Mouse (Mus musculus): Measurements from ENCODE around the gene Znrf1. TPM values are rescaled to one million over a fixed set of nuclear protein-coding genes. Genes with fewer than 3 reads are reported as not detected.

The Znrf1 gene
- total and polyA plus RNA-seq, 2 experiments from 2014 or later, result 113 to 225 TPM

DNA sequence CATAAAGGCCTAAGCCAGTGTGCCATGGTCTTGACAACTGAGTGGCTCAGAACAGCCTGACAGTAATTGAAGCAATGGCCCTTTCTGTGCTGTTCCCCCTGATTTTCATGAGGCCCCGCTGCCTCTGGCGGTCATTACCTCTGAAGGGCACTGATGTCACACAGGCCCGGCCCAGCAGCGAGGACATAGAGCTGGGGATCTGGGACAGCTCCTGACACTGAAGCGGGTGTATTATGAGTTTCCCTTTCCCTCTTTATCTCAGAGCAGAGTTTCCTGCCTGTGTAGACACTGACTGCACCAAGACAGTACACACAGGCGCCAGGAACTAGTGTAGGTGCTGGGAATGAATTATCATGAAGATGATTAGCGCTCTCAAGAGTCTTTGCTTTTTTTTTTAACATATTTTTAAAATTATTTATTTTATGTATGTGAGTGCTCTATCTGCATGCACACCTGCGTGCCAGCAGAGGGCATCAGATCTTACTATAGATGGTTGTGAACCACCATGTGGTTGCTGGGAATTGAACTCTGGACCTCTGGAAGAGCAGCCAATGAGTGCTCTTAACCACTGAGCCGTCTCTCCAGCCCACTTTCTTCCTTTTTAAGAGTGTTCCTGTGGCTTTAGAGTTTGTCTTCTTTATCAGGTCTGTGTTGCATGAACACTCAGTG, 7.9 kb downstream of the Znrf1 start:
- Histone ChIP-seq H3K4me2 (ENCODE audit: low read depth) (no peak overlapping the region), H3K36me3 (ENCODE audit: insufficient read depth) (no peaks in the 10 kb centered on the region), H3K9ac (no peak overlapping the region), H3K9me3 (ENCODE audit: low read length) (no peaks in the 10 kb centered on the region), H3K4me3 (ENCODE audit: low read depth, low read length) (no peak overlapping the region), H3K4me1 (ENCODE audit: insufficient read depth) (peaks cover 17% of the 10 kb centered on the region; the same call in 1 of the 2 replicates), H3K27me3 (ENCODE audit: insufficient read depth, low read length) (no peaks in the 10 kb centered on the region), H3K27ac (ENCODE audit: low read depth, low read length) (no peak overlapping the region)
- DNase-seq, result no peak
- no peak; the same call in 1 of the 2 replicates for ATAC-seq
- 85% methylated on average over 9 of the region's 9 CpGs for whole genome bisulfite sequencing
- no peak for TF ChIP-seq CTCF (IDR thresholded peaks at IDR 0.05; ENCODE audit: low read depth)

DNA sequence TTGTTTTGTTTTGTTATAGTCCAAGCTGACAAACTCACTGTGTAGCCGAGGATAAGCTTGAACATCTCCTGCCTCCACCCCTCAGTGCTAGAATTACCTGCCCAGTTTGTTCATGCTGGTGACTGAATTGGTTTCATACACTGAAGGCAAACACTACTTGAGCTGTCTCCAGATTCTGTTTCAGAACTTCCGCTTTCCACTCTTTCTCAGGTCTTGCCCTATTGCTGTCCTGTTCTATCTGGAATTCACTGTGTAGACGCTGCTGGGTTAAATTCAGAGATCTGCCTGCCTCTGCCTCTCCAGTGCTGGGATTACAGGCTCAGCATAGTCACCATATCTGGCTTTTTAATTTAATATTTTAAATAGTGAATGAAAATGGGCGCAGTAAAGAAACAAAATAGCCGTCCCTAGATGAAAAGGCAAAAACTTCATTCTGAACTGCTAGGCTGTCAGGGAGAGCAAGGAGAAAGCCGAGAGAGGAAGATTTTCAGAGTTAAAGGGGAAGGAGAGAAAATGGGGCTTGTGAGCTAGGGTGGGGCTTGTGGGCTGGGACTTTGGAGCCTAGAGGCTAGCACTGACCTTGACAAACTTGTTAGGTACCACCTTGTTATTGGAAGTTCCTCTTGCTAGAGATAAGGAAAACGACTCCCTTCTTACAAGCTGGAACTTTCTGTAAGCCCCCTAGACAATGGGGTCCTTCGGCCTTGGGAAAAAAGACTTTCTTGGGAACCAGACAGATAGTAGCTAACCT, 9.7 kb downstream of the Znrf1 start:
- Histone ChIP-seq H3K4me1 (ENCODE audit: insufficient read depth) (peaks cover 8% of the 10 kb centered on the region; the same call in 1 of the 2 replicates), H3K4me3 (ENCODE audit: low read depth, low read length) (no peak overlapping the region), H3K9ac (no peak overlapping the region), H3K36me3 (ENCODE audit: insufficient read depth) (no peaks in the 10 kb centered on the region), H3K27ac (ENCODE audit: low read depth, low read length) (no peak overlapping the region), H3K27me3 (ENCODE audit: insufficient read depth, low read length) (no peaks in the 10 kb centered on the region), H3K9me3 (ENCODE audit: low read length) (no peaks in the 10 kb centered on the region), H3K4me2 (ENCODE audit: low read depth) (no peak overlapping the region)
- ATAC-seq (no peak), DNase-seq (no peak)
- no peak for TF ChIP-seq CTCF (IDR thresholded peaks at IDR 0.05; ENCODE audit: low read depth)
- 89% methylated on average over 8 of the region's 8 CpGs for WGBS

DNA sequence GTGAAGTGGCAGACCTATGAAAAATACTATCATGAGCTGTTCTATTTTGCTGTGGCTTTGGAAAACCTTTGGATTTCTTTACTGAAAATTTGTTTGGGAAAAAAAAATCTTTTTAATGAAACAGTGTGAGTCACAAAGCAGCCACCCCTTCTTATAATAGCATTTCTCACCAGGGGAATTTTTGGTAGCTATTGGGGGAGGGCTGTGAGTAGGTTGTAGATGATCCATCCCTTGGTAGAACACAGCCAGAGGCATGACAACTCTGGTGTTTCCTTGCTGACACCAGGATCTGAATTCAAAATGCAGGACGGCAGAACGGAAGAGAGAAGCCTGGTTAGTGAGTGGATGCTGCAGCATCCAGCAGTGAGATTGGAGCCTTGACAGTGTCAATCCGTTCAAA, 11.2 kb downstream of the Znrf1 start:
- H3K9me3 ChIP-seq (ENCODE audit: low read length), result no peaks in the 10 kb centered on the region
- no peak overlapping the region for H3K4me3 ChIP-seq (ENCODE audit: low read depth, low read length)
- DNase-seq (no peak), ATAC-seq (no peak)
- no peak overlapping the region for H3K4me2 ChIP-seq (ENCODE audit: low read depth)
- TF ChIP-seq CTCF (IDR thresholded peaks at IDR 0.05; ENCODE audit: low read depth), result no peak
- 0 out of 2 replicates have a peak, but pooled peaks cover 4% of the 10 kb centered on the region for H3K4me1 ChIP-seq (ENCODE audit: insufficient read depth)
- H3K27me3 ChIP-seq (ENCODE audit: insufficient read depth, low read length), result no peaks in the 10 kb centered on the region
- H3K36me3 ChIP-seq (ENCODE audit: insufficient read depth), result no peaks in the 10 kb centered on the region
- 89% methylated on average over 3 of the region's 3 CpGs for WGBS
- H3K27ac ChIP-seq (ENCODE audit: low read depth, low read length), result no peak overlapping the region
- no peak overlapping the region for H3K9ac ChIP-seq

DNA sequence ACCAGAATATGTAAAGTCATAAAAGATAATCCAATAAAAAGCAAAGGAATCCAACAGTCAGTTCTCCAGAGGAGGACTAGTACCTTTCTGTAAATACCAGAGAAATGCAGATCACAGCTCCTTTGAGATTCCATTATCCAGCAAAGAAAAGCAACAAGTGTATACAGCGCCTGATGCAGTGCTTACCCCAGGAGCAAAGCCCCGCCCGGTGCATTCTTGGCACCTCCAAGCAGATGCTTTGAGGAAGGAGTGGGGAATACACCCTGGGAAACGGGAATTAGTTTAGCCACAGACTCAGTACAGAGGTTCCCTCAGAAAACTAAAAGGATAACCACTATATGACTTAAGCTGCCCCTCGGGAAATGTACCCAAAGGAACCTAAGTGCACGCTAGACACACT, 12.3 kb downstream of the Znrf1 start:
- 83% methylated on average over 6 of the region's 6 CpGs for WGBS
- no peak for TF ChIP-seq CTCF (IDR thresholded peaks at IDR 0.05; ENCODE audit: low read depth)
- H3K4me3 ChIP-seq (ENCODE audit: low read depth, low read length), result no peak overlapping the region

DNA sequence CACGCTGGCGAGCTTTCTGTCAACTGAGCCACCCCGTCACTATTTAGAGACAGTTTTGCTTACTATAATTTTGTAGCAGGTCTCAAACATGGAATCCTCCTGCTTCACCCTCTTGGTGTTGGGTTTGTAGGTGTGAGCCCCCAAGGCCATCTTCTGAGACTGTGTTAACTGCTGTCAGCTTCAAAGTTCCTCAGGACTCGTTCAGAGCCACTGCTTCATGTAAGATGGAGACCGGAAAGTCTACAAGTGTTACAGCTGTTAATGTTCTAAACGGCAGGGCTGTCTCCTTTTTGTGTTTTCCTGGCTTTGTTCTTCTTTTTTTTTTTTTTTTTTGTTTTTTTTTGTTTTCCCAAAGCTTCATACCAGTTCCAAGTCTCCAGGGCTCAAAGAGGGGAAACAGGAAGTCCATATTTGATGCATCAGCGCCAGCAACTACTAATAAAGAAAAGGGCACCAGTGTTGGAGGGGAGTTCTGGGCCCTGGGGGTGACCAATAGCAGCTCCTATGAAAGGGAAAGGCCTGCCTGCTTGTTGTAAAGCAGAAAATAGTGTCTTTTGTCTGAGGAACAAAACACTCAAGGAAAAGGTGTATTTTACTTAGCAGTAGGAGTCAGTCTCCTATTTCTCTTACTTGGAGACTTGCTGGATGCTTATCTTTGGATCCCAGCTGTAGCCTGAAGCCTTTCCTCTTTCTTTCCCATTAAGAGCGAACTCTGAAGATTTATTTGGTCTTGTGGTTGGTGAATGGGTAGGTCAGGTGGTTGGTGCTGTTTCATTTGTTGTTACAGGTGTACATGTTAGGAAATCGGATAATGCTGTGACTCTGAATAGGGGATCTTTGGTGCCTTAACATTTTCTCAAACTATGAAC, 14.3 kb downstream of the Znrf1 start:
- H3K4me1 ChIP-seq (ENCODE audit: insufficient read depth), result 0 out of 2 replicates have a peak, but pooled peaks cover 4% of the 10 kb centered on the region
- no peak overlapping the region for H3K4me3 ChIP-seq (ENCODE audit: low read depth, low read length)
- no peaks in the 10 kb centered on the region for H3K36me3 ChIP-seq (ENCODE audit: insufficient read depth)
- DNase-seq, result no peak
- H3K9me3 ChIP-seq (ENCODE audit: low read length), result no peaks in the 10 kb centered on the region
- 64% methylated on average over 9 of the region's 9 CpGs for WGBS
- 0 out of 2 replicates have a peak overlapping the region, but pooled peaks have one; percentile 29 for H3K27ac ChIP-seq (ENCODE audit: low read depth, low read length)
- no peak overlapping the region for H3K9ac ChIP-seq
- no peak overlapping the region for H3K4me2 ChIP-seq (ENCODE audit: low read depth)
- ATAC-seq, result no peak
- TF ChIP-seq CTCF (IDR thresholded peaks at IDR 0.05; ENCODE audit: low read depth), result no peak
- H3K27me3 ChIP-seq (ENCODE audit: insufficient read depth, low read length), result no peaks in the 10 kb centered on the region

More for the DNA sequence above, 12.3 kb downstream of the Znrf1 start:
- H3K27ac ChIP-seq (ENCODE audit: low read depth, low read length), result no peak overlapping the region
- H3K27me3 ChIP-seq (ENCODE audit: insufficient read depth, low read length), result no peaks in the 10 kb centered on the region
- no peaks in the 10 kb centered on the region for H3K36me3 ChIP-seq (ENCODE audit: insufficient read depth)
- 0 out of 2 replicates have a peak, but pooled peaks cover 4% of the 10 kb centered on the region for H3K4me1 ChIP-seq (ENCODE audit: insufficient read depth)
- no peak for DNase-seq
- no peak for ATAC-seq
- no peak overlapping the region for H3K9ac ChIP-seq
- H3K4me2 ChIP-seq (ENCODE audit: low read depth), result no peak overlapping the region
- H3K9me3 ChIP-seq (ENCODE audit: low read length), result no peaks in the 10 kb centered on the region

DNA sequence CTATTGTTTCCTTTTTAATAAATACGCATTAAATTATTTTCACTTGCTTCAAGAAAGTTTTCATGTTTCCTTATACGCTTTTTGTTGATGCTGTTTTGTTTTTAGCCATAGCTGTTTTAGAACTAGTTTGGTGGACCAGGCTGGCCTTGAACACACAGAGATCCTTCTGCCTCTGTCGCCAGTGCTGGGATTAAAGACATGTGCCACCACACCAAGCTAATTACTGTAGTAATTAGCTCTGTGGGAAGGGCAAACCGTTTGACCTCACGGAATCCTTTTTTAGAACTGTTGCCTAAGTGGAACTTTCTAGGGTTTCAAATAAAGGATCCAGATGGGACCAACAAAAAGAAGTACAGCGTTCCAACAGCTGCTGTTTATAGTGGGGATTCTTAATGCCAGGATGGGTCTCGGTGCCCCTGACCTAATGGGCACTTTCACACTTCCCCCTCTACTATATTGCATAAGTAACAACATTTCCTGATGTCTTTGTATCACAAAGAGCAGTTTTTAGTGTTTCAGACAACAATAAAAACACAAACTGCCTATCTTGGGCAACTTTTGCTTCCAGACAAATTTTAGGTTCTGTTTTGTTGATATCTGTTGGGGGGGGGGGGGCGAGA, 15.7 kb downstream of the Znrf1 start:
- WGBS, result 47% methylated on average over 8 of the region's 8 CpGs
- DNase-seq, result no peak
- H3K9me3 ChIP-seq (ENCODE audit: low read length), result no peaks in the 10 kb centered on the region
- H3K36me3 ChIP-seq (ENCODE audit: insufficient read depth), result no peaks in the 10 kb centered on the region
- no peak for ATAC-seq
- no peaks in the 10 kb centered on the region for H3K27me3 ChIP-seq (ENCODE audit: insufficient read depth, low read length)
- no peak for TF ChIP-seq CTCF (IDR thresholded peaks at IDR 0.05; ENCODE audit: low read depth)
- H3K27ac ChIP-seq (ENCODE audit: low read depth, low read length), result no peak overlapping the region
- 0 out of 2 replicates have a peak, but pooled peaks cover 4% of the 10 kb centered on the region for H3K4me1 ChIP-seq (ENCODE audit: insufficient read depth)
- no peak overlapping the region for H3K4me2 ChIP-seq (ENCODE audit: low read depth)
- H3K4me3 ChIP-seq (ENCODE audit: low read depth, low read length), result no peak overlapping the region
- no peak overlapping the region for H3K9ac ChIP-seq
